Mouse (Mus musculus): ENCODE measurements around the gene Satb2. TPM values are rescaled to one million over a fixed set of nuclear protein-coding genes. Genes with fewer than 3 reads are reported as not detected.

Gene Satb2
- polyA plus RNA-seq, 1 experiment from 2014 or later = 0.27 TPM

DNA sequence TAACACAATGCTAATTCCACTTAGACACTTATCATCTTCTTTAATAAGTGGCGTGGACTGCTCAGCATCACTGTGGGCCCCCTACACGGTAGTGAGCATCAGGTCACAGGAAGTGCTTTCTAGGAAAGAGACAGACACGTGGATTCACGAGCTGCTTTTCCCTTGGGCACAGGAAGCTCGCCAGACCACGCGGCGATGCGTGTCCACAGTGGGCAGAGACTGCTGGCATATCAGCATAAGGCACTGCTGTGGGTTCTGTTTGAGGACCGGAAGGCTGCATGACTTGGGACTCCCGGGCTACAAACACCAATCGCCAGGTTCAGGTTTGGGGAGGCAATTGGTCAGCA is 22.7 kb downstream of the Satb2 start:
- ATAC-seq (replicated peaks; ENCODE audit: low FRiP score) = no peak
- WGBS = 65% methylated on average over 12 of the region's 12 CpGs
- Histone ChIP-seq H3K36me3 (ENCODE audit: control insufficient read depth, insufficient read depth, low read length) (no peaks in the 10 kb centered on the region), H3K9me3 (ENCODE audit: control insufficient read depth, low read length) (no peaks in the 10 kb centered on the region), H3K27me3 (replicated peaks; ENCODE audit: control insufficient read depth, insufficient read depth, low read length) (no peaks in the 10 kb centered on the region), H3K4me3 (ENCODE audit: low read depth, low read length) (no peak overlapping the region), H3K27ac (ENCODE audit: low read depth, low read length) (no peak overlapping the region), H3K4me2 (no peak overlapping the region), H3K9ac (ENCODE audit: low read depth, low read length) (no peak overlapping the region), H3K4me1 (replicated peaks; ENCODE audit: control insufficient read depth, insufficient read depth, low read length) (no peaks in the 10 kb centered on the region)
- DNase-seq (ENCODE audit: low spot score) = no peak

DNA sequence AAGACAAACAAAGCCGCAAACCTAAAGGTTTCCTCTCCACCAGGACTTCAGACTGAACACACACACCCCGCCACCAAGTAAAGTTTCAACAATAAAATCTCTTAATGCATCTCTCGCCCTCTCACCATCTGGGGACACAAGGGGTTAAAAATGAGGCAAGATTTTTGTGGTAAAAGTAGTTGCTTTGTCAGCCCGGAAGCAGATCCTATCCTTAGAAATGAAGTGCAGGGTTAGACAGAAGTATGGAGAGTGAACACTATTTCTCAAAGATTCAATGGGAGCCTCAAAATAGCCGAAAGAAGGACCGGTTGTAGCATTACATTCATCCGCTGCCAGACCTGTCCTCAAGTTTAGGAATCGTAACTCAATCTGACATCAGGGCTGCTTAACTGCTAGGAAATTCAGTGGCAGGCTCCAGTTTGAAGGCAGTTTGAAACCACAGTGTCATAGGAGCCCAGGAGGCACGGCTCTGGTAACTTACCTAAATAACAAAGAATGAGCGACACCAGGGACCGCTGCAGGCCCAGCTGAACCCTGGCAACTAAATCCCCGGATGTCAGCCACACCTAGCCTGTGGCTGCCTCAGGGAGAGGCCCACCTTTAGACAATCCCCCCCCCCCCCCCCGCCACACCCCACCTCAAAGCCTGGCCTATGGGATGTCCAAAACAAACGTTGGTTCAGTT is 23.3 kb downstream of the Satb2 start:
- no peak for ATAC-seq (replicated peaks; ENCODE audit: low FRiP score)
- H3K4me2 ChIP-seq = no peak overlapping the region
- DNase-seq (ENCODE audit: low spot score) = no peak
- no peaks in the 10 kb centered on the region for H3K9me3 ChIP-seq (ENCODE audit: control insufficient read depth, low read length)
- H3K27me3 ChIP-seq (replicated peaks; ENCODE audit: control insufficient read depth, insufficient read depth, low read length) = no peaks in the 10 kb centered on the region
- no peaks in the 10 kb centered on the region for H3K4me1 ChIP-seq (replicated peaks; ENCODE audit: control insufficient read depth, insufficient read depth, low read length)
- H3K4me3 ChIP-seq (ENCODE audit: low read depth, low read length) = no peak overlapping the region
- H3K9ac ChIP-seq (ENCODE audit: low read depth, low read length) = no peak overlapping the region
- no peak overlapping the region for H3K27ac ChIP-seq (ENCODE audit: low read depth, low read length)
- 60% methylated on average over 13 of the region's 14 CpGs for WGBS
- H3K36me3 ChIP-seq (ENCODE audit: control insufficient read depth, insufficient read depth, low read length) = no peaks in the 10 kb centered on the region

DNA sequence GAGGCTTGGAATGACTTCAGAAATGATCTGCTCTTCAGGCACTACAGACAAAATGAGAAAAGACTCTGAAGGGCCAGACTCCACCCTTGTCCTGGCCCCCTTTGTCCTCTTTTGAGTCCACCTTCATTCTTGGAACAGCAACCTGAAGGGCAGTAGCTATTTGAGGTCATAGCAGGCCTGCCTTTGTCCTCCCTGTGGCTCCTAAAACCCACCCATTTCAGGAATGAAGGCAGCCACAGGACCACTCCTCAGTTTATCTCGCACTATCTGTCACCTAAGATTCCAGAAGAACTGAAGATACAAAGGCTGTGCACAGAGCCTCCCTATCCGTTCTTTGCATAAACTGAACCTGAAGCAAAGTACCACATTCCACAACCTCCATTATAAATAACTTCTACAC is 24.9 kb downstream of the Satb2 start:
- 80% methylated on average over 2 of the region's 2 CpGs for WGBS
- Histone ChIP-seq H3K4me1 (replicated peaks; ENCODE audit: control insufficient read depth, insufficient read depth, low read length) (no peaks in the 10 kb centered on the region), H3K36me3 (ENCODE audit: control insufficient read depth, insufficient read depth, low read length) (no peaks in the 10 kb centered on the region), H3K4me2 (no peak overlapping the region), H3K27ac (ENCODE audit: low read depth, low read length) (no peak overlapping the region), H3K9me3 (ENCODE audit: control insufficient read depth, low read length) (no peaks in the 10 kb centered on the region), H3K27me3 (replicated peaks; ENCODE audit: control insufficient read depth, insufficient read depth, low read length) (no peaks in the 10 kb centered on the region), H3K9ac (ENCODE audit: low read depth, low read length) (no peak overlapping the region), H3K4me3 (ENCODE audit: low read depth, low read length) (no peak overlapping the region)
- ATAC-seq (replicated peaks; ENCODE audit: low FRiP score) (no peak), DNase-seq (ENCODE audit: low spot score) (no peak)

DNA sequence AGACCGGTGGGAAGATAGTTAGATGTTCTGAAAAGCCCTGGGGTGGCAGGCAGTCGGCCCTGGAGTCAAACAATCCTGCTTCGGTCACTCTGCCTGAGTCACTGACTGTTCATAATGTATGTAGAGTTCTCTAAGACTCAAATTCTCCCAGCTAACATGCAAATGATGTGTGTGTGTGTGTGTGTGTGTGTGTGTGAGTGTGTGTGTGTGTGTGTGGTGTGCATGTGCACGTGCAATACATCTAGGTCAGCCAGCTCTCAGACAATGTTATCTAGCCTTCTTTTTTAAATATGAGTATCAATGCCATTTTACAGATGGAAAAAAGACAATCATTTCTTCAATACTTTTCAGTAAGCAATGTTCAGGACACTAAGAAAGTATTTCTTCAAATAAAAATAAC is 26.5 kb downstream of the Satb2 start:
- no peak overlapping the region for H3K27ac ChIP-seq (ENCODE audit: low read depth, low read length)
- H3K27me3 ChIP-seq (replicated peaks; ENCODE audit: control insufficient read depth, insufficient read depth, low read length) = no peaks in the 10 kb centered on the region
- ATAC-seq (replicated peaks; ENCODE audit: low FRiP score) (no peak), DNase-seq (ENCODE audit: low spot score) (no peak)
- H3K4me2 ChIP-seq = no peak overlapping the region
- H3K4me1 ChIP-seq (replicated peaks; ENCODE audit: control insufficient read depth, insufficient read depth, low read length) = no peaks in the 10 kb centered on the region
- no peaks in the 10 kb centered on the region for H3K36me3 ChIP-seq (ENCODE audit: control insufficient read depth, insufficient read depth, low read length)
- H3K4me3 ChIP-seq (ENCODE audit: low read depth, low read length) = no peak overlapping the region
- no peak overlapping the region for H3K9ac ChIP-seq (ENCODE audit: low read depth, low read length)
- H3K9me3 ChIP-seq (ENCODE audit: control insufficient read depth, low read length) = no peaks in the 10 kb centered on the region
- WGBS = 75% methylated on average over 4 of the region's 4 CpGs

DNA sequence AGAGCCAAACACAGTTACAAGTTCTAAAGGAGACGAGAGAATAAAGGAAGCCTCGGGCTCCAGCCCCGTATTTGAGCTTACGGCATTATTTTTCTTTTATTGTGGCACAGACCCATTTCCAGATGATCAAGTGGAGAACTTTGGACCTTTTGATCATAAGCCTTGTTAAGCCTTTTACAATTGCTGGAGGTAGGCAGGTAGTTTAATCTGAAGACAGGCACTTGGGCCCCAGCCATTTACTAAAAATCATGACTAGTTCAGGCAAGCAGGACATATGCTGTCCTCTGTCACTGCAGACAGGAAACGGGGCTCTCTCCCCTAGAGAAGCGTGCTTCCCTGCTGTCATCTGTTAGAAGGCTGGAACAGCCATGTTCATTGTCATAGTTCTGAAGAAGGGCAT is 26.9 kb downstream of the Satb2 start:
- no peaks in the 10 kb centered on the region for H3K36me3 ChIP-seq (ENCODE audit: control insufficient read depth, insufficient read depth, low read length)
- H3K27ac ChIP-seq (ENCODE audit: low read depth, low read length) = no peak overlapping the region
- no peak for ATAC-seq (replicated peaks; ENCODE audit: low FRiP score)
- no peaks in the 10 kb centered on the region for H3K27me3 ChIP-seq (replicated peaks; ENCODE audit: control insufficient read depth, insufficient read depth, low read length)
- no peak overlapping the region for H3K4me3 ChIP-seq (ENCODE audit: low read depth, low read length)
- no peaks in the 10 kb centered on the region for H3K9me3 ChIP-seq (ENCODE audit: control insufficient read depth, low read length)
- H3K4me2 ChIP-seq = no peak overlapping the region
- H3K9ac ChIP-seq (ENCODE audit: low read depth, low read length) = no peak overlapping the region
- DNase-seq (ENCODE audit: low spot score) = no peak
- 72% methylated on average over 6 of the region's 6 CpGs for WGBS
- no peaks in the 10 kb centered on the region for H3K4me1 ChIP-seq (replicated peaks; ENCODE audit: control insufficient read depth, insufficient read depth, low read length)

DNA sequence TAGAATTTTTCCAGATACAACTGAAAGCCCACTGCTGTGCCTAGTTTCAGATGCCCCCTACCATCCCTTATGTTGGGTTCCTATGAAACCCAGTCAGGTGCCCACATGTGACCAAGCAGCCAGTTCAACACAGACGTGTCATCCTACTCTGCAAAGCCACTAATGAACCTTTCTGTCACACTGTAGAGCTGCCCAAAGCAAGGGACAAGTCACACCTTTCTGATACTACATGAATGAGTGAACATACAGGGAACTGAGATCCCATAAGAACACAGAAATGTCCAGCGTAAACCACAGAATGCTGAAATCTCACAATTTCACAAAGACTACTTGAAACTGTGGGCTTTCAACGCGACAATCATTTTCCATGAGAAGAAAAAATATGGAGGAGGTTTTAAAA is 39.0 kb downstream of the Satb2 start:
- Histone ChIP-seq H3K27ac (ENCODE audit: low read depth, low read length) (no peak overlapping the region), H3K9me3 (ENCODE audit: control insufficient read depth, low read length) (no peaks in the 10 kb centered on the region), H3K4me3 (ENCODE audit: low read depth, low read length) (no peak overlapping the region), H3K36me3 (ENCODE audit: control insufficient read depth, insufficient read depth, low read length) (no peaks in the 10 kb centered on the region), H3K9ac (ENCODE audit: low read depth, low read length) (no peak overlapping the region), H3K4me1 (replicated peaks; ENCODE audit: control insufficient read depth, insufficient read depth, low read length) (no peaks in the 10 kb centered on the region), H3K4me2 (no peak overlapping the region), H3K27me3 (replicated peaks; ENCODE audit: control insufficient read depth, insufficient read depth, low read length) (no peaks in the 10 kb centered on the region)
- DNase-seq (ENCODE audit: low spot score) (no peak), ATAC-seq (replicated peaks; ENCODE audit: low FRiP score) (no peak)
- 88% methylated on average over 4 of the region's 4 CpGs for whole genome bisulfite sequencing

DNA sequence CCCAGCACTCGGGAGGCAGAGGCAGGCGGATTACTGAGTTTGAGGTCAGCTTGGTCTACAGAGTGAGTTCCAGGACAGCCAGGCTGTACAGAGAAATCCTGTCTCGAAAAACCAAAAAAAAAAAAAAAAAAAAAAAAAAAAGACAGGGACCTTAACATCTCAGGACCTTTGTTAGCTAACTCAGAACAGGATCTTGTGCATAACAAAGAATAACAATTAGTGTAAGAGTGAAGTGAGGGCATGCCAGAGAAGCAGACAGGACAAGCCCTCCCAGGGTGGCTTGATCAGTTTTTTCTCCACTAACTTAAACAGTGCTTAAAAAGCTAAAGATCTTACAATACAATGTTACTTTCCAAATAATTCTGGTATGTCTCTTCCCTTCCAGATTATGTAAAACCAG is 40.0 kb downstream of the Satb2 start:
- Histone ChIP-seq H3K4me2 (no peak overlapping the region), H3K9me3 (ENCODE audit: control insufficient read depth, low read length) (no peaks in the 10 kb centered on the region), H3K4me3 (ENCODE audit: low read depth, low read length) (no peak overlapping the region), H3K9ac (ENCODE audit: low read depth, low read length) (no peak overlapping the region), H3K27me3 (replicated peaks; ENCODE audit: control insufficient read depth, insufficient read depth, low read length) (no peaks in the 10 kb centered on the region), H3K27ac (ENCODE audit: low read depth, low read length) (no peak overlapping the region), H3K36me3 (ENCODE audit: control insufficient read depth, insufficient read depth, low read length) (no peaks in the 10 kb centered on the region), H3K4me1 (replicated peaks; ENCODE audit: control insufficient read depth, insufficient read depth, low read length) (no peaks in the 10 kb centered on the region)
- no peak for DNase-seq (ENCODE audit: low spot score)
- ATAC-seq (replicated peaks; ENCODE audit: low FRiP score) = no peak
- 79% methylated on average over 3 of the region's 3 CpGs for WGBS

DNA sequence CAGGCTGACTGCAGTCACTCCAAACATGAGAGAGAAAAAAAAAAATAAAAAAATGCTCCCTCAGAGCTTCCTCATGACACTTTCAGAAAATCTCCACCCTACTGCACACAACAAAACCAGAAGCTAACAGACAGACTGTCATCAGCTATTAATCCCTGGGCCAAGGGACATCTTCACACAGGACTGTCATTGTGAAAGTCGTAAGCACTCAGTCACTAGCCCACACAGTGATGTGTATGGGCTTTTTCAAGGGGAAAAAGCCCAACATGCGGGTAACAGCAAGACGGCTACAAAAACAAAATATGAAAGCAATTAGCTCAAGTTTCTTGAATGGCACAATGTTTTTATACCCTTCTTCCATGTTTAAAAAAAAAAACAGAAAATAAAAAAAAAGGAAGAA is 41.9 kb downstream of the Satb2 start:
- Histone ChIP-seq H3K4me2 (no peak overlapping the region), H3K27me3 (replicated peaks; ENCODE audit: control insufficient read depth, insufficient read depth, low read length) (no peaks in the 10 kb centered on the region), H3K4me1 (replicated peaks; ENCODE audit: control insufficient read depth, insufficient read depth, low read length) (no peaks in the 10 kb centered on the region), H3K4me3 (ENCODE audit: low read depth, low read length) (no peak overlapping the region), H3K9ac (ENCODE audit: low read depth, low read length) (no peak overlapping the region), H3K36me3 (ENCODE audit: control insufficient read depth, insufficient read depth, low read length) (no peaks in the 10 kb centered on the region), H3K9me3 (ENCODE audit: control insufficient read depth, low read length) (no peaks in the 10 kb centered on the region), H3K27ac (ENCODE audit: low read depth, low read length) (no peak overlapping the region)
- 74% methylated on average over 3 of the region's 3 CpGs for WGBS
- ATAC-seq (replicated peaks; ENCODE audit: low FRiP score) (no peak), DNase-seq (ENCODE audit: low spot score) (no peak)

DNA sequence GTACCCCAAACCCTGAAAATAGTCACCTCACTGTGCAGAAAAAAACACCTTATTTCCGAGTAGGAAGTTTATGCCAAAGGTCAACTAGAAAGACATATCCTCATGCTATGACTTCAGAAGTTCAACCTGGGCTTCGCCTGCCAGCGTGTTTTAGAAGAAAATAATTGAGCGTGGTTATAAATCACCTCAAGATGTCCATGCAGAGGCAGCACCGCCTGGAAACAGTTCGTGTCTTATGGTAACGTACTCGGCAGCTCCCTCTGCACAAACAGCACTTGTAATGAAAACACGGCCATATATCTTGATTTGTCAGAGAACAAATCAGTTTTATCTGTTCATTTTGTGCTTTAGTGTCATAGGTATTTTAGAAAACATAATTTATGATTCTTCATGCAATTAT is 44.6 kb downstream of the Satb2 start:
- Histone ChIP-seq H3K4me3 (ENCODE audit: low read depth, low read length) (no peak overlapping the region), H3K27me3 (replicated peaks; ENCODE audit: control insufficient read depth, insufficient read depth, low read length) (no peaks in the 10 kb centered on the region), H3K36me3 (ENCODE audit: control insufficient read depth, insufficient read depth, low read length) (no peaks in the 10 kb centered on the region), H3K9me3 (ENCODE audit: control insufficient read depth, low read length) (no peaks in the 10 kb centered on the region), H3K4me2 (no peak overlapping the region), H3K9ac (ENCODE audit: low read depth, low read length) (no peak overlapping the region), H3K27ac (ENCODE audit: low read depth, low read length) (no peak overlapping the region), H3K4me1 (replicated peaks; ENCODE audit: control insufficient read depth, insufficient read depth, low read length) (no peaks in the 10 kb centered on the region)
- no peak for ATAC-seq (replicated peaks; ENCODE audit: low FRiP score)
- DNase-seq (ENCODE audit: low spot score) = no peak
- WGBS = 74% methylated on average over 9 of the region's 9 CpGs

Measured in liver, embryonic 11.5 days (tissue).